Mouse (Mus musculus) limb, embryonic 10.5 days (tissue): ENCODE measurements around the gene Gse1. TPM values are rescaled to one million over a fixed set of nuclear protein-coding genes. Genes with fewer than 3 reads are reported as not detected.
A peak's percentile ranks its signal among the peaks of the same experiment; 100 is the strongest.

Experiments
- DNase-seq: peaks from one replicate; pipeline ENCODE4 v3.0.0-alpha.2; 2017; ENCODE audit warnings: low spot score
- H3K27ac ChIP-seq: fragments of 300-500 bp; sonication (generic); 2 replicates; pipeline ENCODE4 v1.5.1; 2016; ENCODE audit warnings: mild to moderate bottlenecking
- H3K27me3 ChIP-seq: fragments of 300-500 bp; sonication (generic); 2 replicates; pipeline ENCODE4 v1.6.1; 2016; ENCODE audit warnings: low read depth, mild to moderate bottlenecking; ENCODE audit not compliant: poor library complexity, severe bottlenecking
- H3K36me3 ChIP-seq: fragments of 300-500 bp; sonication (generic); 2 replicates; pipeline ENCODE4 v1.6.1; 2016; ENCODE audit warnings: mild to moderate bottlenecking, moderate library complexity
- H3K4me1 ChIP-seq: fragments of 300-500 bp; sonication (generic); 2 replicates; pipeline ENCODE4 v1.6.1; 2016
- H3K4me3 ChIP-seq: fragments of 300-500 bp; sonication (generic); 2 replicates; pipeline ENCODE4 v1.5.1; 2016; ENCODE audit warnings: mild to moderate bottlenecking, moderate library complexity
- H3K9me3 ChIP-seq: fragments of 300-500 bp; sonication (generic); replicated peaks from 2 replicates; pipeline ENCODE4 v1.6.1; 2016; ENCODE audit warnings: mild to moderate bottlenecking
- WGBS: fragments of 180-500 bp; shearing (Covaris S2); methylation state at CpG from one replicate; pipeline ENCODE4 v1.1.7; 2016; 5-methylcytosine and 5-hydroxymethylcytosine counted together
- polyA plus RNA-seq: library from polyadenylated mRNA; unstranded; fragments of >200 nt; fragmentation: Nextera tagmentation; extraction: Ambion mirVana; gene quantifications from 2 replicates; pipeline ENCODE4 v1.2.1, GENCODE M21; 2016

The Gse1 gene
- polyA plus RNA-seq, 1 experiment from 2014 or later, result 6.7 TPM

DNA sequence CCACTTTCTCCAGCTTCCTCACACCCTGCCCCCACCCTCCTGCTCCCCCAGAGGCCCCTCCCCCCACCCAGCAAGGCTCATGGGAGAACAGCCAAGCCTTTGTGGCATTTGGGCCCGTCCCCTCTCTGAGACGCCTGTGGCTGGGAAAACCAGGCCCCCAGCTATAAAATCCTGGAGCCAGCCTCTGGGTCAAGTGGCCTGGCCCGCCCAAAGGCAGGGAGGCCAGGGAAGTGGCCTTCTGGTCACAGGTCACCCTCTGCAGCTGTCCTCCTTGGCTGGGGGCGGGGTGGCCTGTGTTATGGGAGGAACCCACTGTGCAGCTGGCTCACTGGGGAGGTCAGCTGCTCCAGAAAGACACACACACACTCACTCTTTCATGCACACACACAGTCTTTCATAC is 37.2 kb downstream of the Gse1 start:
- H3K27ac ChIP-seq, result peak overlapping the region; percentile 95

DNA sequence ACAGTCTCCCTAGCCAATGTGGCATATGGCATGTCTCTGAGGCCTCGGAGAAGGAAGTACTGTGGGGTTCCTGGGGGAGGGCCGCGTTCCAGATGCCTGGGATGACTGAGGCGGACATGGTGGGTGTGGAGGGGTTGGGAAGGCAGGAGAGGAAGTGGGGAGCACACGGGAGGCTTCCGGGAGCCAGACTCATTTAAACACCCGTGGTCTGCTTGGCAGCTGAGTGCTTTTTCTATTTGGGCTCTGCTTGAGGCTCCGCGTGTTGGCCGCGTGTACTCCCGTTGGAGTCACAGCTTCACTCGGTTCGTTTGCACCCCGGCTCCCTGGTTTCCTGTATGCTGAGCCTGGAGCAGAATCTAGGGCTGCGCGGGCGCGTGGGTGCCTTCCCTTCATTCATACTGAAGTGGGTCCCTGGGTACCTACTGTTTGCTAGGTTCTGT is 40.3 kb downstream of the Gse1 start:
- H3K27me3 ChIP-seq, result no peaks in the 10 kb centered on the region
- H3K36me3 ChIP-seq, result no peaks in the 10 kb centered on the region
- peak overlapping the region; percentile 95 for H3K27ac ChIP-seq
- DNase-seq, result no peak
- no peaks in the 10 kb centered on the region for H3K9me3 ChIP-seq
- H3K4me1 ChIP-seq, result peaks cover 95% of the 10 kb centered on the region
- 83% methylated on average over 19 of the region's 19 CpGs for WGBS
- H3K4me3 ChIP-seq, result no peak overlapping the region

More for the DNA sequence above, 37.2 kb downstream of the Gse1 start:
- no peaks in the 10 kb centered on the region for H3K36me3 ChIP-seq
- no peaks in the 10 kb centered on the region for H3K27me3 ChIP-seq
- H3K4me3 ChIP-seq, result peak overlapping the region; percentile 32
- H3K4me1 ChIP-seq, result peaks cover 100% of the 10 kb centered on the region
- DNase-seq, result peak; percentile 83
- H3K9me3 ChIP-seq, result no peaks in the 10 kb centered on the region
- 0% methylated on average over 4 of the region's 4 CpGs for WGBS

DNA sequence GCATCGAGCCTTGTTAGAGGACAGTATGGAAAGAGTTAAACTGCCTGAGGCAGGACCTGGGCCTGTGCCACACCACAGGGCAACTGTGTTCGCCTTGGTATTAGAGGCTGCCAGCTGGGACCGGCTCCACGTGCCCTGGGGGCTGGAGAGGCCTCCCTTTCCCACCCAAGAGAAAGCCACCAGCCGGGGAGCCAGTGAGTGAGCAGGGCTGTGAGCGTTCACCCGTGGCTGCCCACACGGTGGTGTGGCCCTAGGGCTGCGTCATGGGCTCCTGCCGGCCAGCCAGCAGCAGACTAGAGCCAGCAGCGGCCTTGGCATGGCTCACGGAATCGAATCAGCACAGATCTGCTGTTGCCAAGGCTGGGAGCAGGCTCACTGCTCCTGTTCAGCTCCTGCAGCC is 42.2 kb downstream of the Gse1 start:
- DNase-seq, result no peak
- H3K4me3 ChIP-seq, result no peak overlapping the region
- H3K36me3 ChIP-seq, result no peaks in the 10 kb centered on the region
- WGBS, result 87% methylated on average over 13 of the region's 13 CpGs
- H3K27ac ChIP-seq, result peak overlapping the region; percentile 74
- no peaks in the 10 kb centered on the region for H3K27me3 ChIP-seq
- no peaks in the 10 kb centered on the region for H3K9me3 ChIP-seq
- H3K4me1 ChIP-seq, result peaks cover 95% of the 10 kb centered on the region

DNA sequence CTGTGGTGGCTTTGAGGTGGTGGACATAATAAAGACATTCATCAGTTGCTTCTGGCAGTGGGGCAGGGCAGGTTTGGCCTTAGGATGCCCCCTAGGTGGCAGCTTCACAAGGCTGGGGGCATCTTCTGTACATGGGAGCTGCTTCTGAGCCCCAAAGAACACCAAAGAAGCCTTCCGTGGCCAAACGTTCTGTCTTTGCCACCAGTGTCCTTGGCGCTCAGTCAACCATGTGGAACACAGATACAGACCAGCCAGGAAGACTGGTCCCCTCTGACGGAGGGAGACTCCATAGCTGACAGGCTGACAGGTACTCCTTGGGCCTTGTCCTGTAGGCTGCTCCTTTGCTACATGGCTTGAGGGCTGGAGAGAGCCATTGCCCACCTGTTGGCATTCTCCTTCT is 45.2 kb downstream of the Gse1 start:
- WGBS, result 95% methylated on average over 4 of the region's 4 CpGs
- Histone ChIP-seq H3K27me3 (no peaks in the 10 kb centered on the region), H3K9me3 (no peaks in the 10 kb centered on the region), H3K4me3 (no peak overlapping the region), H3K36me3 (no peaks in the 10 kb centered on the region), H3K4me1 (peaks cover 95% of the 10 kb centered on the region), H3K27ac (peak overlapping the region; percentile 95)
- DNase-seq, result no peak

DNA sequence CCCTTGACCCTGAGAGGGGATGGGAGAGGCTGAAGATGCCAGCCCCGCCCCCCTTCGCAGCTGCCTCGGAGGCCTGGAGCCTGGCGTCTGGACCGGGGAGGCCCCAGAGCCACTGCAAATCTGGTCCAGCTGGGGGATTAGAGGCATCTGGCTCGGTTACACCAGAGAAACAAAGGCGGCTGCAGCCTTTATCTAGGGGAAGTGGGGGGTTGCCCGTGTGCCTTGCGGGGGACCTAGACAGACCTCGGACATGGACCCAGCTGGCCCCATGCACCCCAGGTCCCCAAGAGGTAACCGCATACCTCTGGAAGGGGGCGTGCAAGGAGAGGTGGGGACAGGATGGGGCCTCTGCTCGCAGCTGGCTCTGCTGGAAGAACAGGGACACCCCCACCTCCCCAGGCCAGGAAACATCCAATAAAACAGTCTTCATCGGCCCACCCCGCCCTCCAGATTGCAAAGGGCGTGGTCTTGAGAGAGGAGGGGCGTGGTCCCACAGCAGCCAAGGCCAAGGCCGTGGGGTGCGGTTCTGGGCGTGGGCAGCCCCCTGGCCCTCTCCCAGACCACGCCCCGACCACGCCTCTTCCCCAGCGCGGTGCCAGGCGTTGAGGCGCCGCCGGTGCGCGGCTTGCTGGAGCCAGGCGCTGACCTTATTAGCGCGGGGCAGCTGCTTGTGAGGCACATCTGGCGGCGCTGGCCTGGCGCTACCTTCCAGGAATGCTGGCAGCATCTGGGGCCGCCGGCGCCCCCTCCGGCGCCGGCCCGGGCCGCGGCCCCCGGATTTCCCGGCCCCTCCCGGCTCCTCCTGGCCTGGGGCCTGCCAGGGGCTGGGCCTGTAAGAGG is 48.0 kb downstream of the Gse1 start:
- no peaks in the 10 kb centered on the region for H3K36me3 ChIP-seq
- under 1% methylated on average over 48 of the region's 49 CpGs for WGBS
- peak; percentile 100 for DNase-seq
- peak overlapping the region; percentile 95 for H3K27ac ChIP-seq
- no peaks in the 10 kb centered on the region for H3K9me3 ChIP-seq
- H3K4me1 ChIP-seq, result peaks cover 91% of the 10 kb centered on the region
- H3K4me3 ChIP-seq, result peak overlapping the region; percentile 44
- H3K27me3 ChIP-seq, result no peaks in the 10 kb centered on the region

DNA sequence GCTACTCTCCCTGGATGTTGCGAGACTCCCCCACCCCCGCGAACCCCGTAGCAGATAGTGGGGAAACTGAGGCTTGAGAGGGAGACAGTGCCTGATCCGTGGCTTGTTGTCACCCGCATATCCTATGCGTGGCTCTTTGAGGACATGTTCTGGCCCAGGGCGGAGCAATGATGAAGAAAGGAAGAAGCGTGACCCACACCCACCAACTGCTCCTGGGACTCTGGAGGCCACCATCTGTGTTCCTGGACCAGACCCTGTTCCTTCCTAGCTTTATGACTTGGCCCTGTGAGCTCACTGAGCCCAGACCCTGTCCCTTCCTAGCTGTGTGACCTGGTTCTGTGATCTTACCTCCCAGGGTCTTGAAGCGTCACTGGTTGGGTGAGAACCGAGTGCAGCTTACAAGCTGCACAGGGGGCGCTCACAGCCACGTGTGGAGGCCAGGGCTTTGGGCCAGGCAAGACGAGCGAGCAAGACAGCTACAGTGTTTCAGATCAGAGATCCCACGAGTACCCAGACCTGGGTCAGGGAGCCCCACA is 48.7 kb downstream of the Gse1 start:
- Histone ChIP-seq H3K4me1 (peaks cover 90% of the 10 kb centered on the region), H3K27me3 (no peaks in the 10 kb centered on the region), H3K36me3 (no peaks in the 10 kb centered on the region), H3K9me3 (no peaks in the 10 kb centered on the region), H3K4me3 (peak overlapping the region; percentile 44), H3K27ac (peak overlapping the region; percentile 95)
- DNase-seq, result peak; percentile 73
- WGBS, result 2% methylated on average over 16 of the region's 16 CpGs

DNA sequence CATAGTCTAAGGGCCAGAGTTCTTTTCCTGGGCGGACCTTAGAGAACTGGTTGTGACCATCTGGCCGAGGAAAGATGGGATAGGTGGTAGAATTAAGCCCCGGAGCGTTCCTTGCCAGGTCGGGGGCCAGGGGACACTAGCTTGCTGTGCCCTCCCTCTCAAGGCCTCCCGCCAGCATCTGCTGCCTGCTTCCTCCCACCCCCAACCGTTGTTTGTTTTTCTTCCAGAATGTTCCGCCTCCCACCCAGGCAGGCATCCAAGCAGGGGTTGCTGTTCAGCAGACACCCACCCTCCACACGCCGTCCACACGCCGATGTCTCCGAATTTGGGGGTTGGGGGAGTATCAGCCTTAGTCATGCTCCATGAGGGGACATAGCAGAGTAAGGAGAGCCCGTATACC is 49.8 kb downstream of the Gse1 start:
- no peak for DNase-seq
- H3K36me3 ChIP-seq, result no peaks in the 10 kb centered on the region
- peaks cover 94% of the 10 kb centered on the region for H3K4me1 ChIP-seq
- no peaks in the 10 kb centered on the region for H3K9me3 ChIP-seq
- no peaks in the 10 kb centered on the region for H3K27me3 ChIP-seq
- no peak overlapping the region for H3K4me3 ChIP-seq
- H3K27ac ChIP-seq, result peak overlapping the region; percentile 95
- 76% methylated on average over 14 of the region's 14 CpGs for WGBS

DNA sequence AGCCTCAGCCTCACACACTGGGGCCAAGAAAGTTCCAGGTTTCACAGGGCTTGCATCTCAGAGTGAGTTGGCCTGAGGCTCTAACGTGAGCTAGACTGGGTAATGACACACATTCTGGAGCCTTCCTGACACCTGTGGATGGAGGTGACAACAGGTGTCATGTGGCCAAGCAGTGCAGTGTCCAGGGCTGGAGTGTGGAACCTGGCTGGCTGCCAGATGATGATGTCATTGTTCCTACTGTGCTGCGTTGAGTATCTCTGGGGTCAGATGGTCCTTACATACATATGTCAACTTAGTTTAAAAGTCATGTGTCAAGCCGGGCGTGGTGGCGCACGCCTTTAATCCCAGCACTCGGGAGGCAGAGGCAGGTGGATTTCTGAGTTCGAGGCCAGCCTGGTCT is 51.2 kb downstream of the Gse1 start:
- H3K27ac ChIP-seq, result peak overlapping the region; percentile 95
- WGBS, result 87% methylated on average over 8 of the region's 8 CpGs
- no peak overlapping the region for H3K4me3 ChIP-seq
- peaks cover 94% of the 10 kb centered on the region for H3K4me1 ChIP-seq
- no peaks in the 10 kb centered on the region for H3K9me3 ChIP-seq
- H3K36me3 ChIP-seq, result no peaks in the 10 kb centered on the region
- no peak for DNase-seq
- H3K27me3 ChIP-seq, result no peaks in the 10 kb centered on the region

DNA sequence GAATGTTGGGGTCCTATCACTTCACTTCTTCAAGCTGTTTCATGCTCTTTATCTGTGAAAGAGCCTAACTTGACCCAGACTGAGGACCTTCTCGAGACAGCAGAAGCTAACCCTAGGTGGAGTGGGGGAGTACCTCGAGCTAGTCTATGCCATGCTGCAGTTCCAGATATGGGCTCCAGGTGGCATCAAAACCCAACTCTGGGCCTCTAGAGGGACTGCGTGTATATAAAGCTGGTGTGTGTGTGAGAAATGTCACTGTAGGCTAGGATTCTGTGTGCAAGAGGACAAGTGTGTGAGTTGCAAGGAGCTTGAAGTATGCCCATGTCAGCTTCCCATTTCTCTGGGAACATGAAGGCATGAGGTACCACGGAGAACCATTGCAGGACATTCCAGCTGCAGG is 53.2 kb downstream of the Gse1 start:
- peak; percentile 86 for DNase-seq
- 16% methylated on average over 4 of the region's 4 CpGs for WGBS
- Histone ChIP-seq H3K27ac (peak overlapping the region; percentile 66), H3K36me3 (no peaks in the 10 kb centered on the region), H3K9me3 (no peaks in the 10 kb centered on the region), H3K4me3 (no peak overlapping the region), H3K4me1 (peaks cover 94% of the 10 kb centered on the region), H3K27me3 (0 out of 2 replicates have a peak, but pooled peaks cover 4% of the 10 kb centered on the region)

DNA sequence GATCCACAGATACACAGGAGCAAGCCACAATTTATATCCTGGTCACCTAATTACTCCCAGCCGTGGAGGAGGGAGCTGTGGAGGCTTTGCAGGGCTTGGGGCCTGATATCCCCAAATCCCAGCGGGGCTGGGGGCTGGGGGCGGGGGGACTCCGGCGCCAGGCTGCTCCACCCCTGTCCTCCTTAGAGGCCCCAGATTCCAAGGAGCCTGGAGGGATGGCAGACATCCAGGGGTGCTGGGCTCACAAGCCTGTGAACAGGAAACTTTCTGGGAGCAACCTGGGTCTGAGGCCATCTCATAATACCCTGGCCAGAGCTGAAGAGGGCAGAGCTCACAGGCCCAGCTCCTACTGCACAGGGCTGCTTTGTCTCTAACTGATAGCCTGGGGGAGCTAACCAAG is 54.2 kb downstream of the Gse1 start:
- 0 out of 2 replicates have a peak, but pooled peaks cover 4% of the 10 kb centered on the region for H3K27me3 ChIP-seq
- no peak overlapping the region for H3K4me3 ChIP-seq
- H3K36me3 ChIP-seq, result no peaks in the 10 kb centered on the region
- DNase-seq, result no peak
- peaks cover 88% of the 10 kb centered on the region for H3K4me1 ChIP-seq
- peak overlapping the region; percentile 84 for H3K27ac ChIP-seq
- WGBS, result 31% methylated on average over 5 of the region's 5 CpGs
- H3K9me3 ChIP-seq, result no peaks in the 10 kb centered on the region

DNA sequence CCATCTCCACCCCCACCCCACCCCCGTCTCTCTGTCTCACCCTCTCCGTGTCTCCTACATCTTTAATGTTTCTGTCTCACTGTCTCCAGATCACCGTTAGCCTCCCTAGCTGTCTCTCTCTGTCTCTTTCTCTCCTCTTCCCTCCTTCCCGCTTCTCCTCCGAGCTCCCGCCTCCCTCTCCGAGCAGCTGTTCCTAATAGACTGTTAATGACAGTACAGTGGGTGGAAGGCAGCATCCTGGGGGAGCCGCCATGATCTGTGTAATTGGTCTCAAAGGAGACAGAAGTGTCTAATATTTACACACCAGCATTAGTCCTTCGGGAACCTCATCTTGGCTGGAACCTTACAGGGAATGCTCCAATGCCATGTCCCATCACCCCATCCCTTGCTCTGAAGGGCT is 56.0 kb downstream of the Gse1 start:
- Histone ChIP-seq H3K27me3 (0 out of 2 replicates have a peak, but pooled peaks cover 4% of the 10 kb centered on the region), H3K36me3 (no peaks in the 10 kb centered on the region), H3K27ac (peak overlapping the region; percentile 84), H3K4me1 (peaks cover 88% of the 10 kb centered on the region), H3K9me3 (no peaks in the 10 kb centered on the region), H3K4me3 (no peak overlapping the region)
- DNase-seq, result no peak
- 15% methylated on average over 9 of the region's 9 CpGs for WGBS

DNA sequence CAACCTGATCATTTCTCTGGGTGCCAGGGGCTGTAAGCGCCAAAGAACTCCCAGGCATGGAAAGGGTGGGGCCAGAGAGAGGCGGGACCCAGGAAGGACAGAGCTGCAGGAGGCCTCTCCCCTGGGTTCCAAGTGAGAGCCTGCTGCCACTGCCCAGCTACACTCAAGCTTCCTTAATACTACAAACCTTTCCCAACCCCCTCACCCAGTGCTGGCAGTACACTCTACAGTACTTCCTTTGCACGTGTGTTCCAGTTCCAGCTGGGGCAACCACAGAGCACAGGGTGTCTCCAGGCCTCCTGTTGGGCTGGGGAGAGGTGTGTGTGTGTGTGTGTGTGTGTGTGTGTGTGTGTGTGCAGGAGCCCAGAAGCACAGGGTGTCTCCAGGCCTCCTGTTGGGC is 56.8 kb downstream of the Gse1 start:
- WGBS, result 38% methylated on average over 3 of the region's 3 CpGs
- Histone ChIP-seq H3K4me3 (no peak overlapping the region), H3K4me1 (peaks cover 91% of the 10 kb centered on the region), H3K27me3 (0 out of 2 replicates have a peak, but pooled peaks cover 4% of the 10 kb centered on the region), H3K27ac (peak overlapping the region; percentile 84), H3K9me3 (no peaks in the 10 kb centered on the region), H3K36me3 (no peaks in the 10 kb centered on the region)
- DNase-seq, result no peak

DNA sequence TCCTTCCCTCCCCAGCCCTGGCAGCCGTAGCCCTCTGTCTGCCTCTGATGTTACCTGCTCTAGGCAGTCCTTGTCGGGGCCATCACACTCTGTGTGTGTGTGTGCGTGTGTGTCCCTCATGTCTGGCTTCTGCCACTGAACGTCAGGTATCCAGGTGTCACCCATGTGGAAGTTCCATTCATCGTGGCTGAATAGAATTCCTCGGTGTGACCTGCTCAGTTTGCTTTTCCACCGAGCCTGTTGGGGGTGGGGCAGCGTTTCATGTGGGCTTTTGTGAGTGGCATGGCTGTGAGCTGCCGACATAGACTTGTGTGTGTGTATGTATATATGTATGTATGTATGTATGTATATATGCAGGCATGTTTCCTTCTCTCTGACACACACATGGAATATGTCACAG is 57.6 kb downstream of the Gse1 start:
- Histone ChIP-seq H3K27me3 (0 out of 2 replicates have a peak, but pooled peaks cover 4% of the 10 kb centered on the region), H3K4me3 (no peak overlapping the region), H3K27ac (peak overlapping the region; percentile 43), H3K4me1 (peaks cover 91% of the 10 kb centered on the region), H3K9me3 (no peaks in the 10 kb centered on the region), H3K36me3 (no peaks in the 10 kb centered on the region)
- 89% methylated on average over 9 of the region's 9 CpGs for WGBS
- no peak for DNase-seq
